Mouse (Mus musculus) frontal cortex, postnatal 10 days (tissue): ENCODE results near the gene Lnpep.
"Not testable (repeated sequence)": the region's sequence is repeated elsewhere in the genome, so short reads cannot be mapped to it uniquely, and the experiment has no call there.

ENCODE experiments used
- DNase-seq, 2 experiments: peaks; one replicate each; pipeline ENCODE4 v3.0.0; 2022; ENCODE audit warnings: low spot score in 2 of 2, mixed read lengths in 1 of 2

The Lnpep gene

GRCm38 (mm10) chr17:17624957-17625586 lies at the start of gene Lnpep:
Gene Lnpep, minus strand, starts transcription at chr17:17625050.
- DNase-seq, result peak; percentile 91

- no peak for DNase-seq
Measured at GRCm38 (mm10) chr17:17655829-17656176, 31.0 kb upstream of the Lnpep start.

GRCm38 (mm10) chr17:17654997-17655828 lies 30.4 kb upstream of the Lnpep start:
- DNase-seq, result no peak

- no peak for DNase-seq
Measured at GRCm38 (mm10) chr17:17652570-17652969, 27.7 kb upstream of the Lnpep start.

- DNase-seq, result peak in 1 of 2 experiments; percentile 41
Measured at GRCm38 (mm10) chr17:17645738-17646137, 20.9 kb upstream of the Lnpep start.

- no peak for DNase-seq
Measured at GRCm38 (mm10) chr17:17637387-17637786, 12.5 kb upstream of the Lnpep start.

- no peak for DNase-seq
Measured at GRCm38 (mm10) chr17:17636147-17636546, 11.3 kb upstream of the Lnpep start.

GRCm38 (mm10) chr17:17634033-17634432 lies 9.2 kb upstream of the Lnpep start:
- no peak for DNase-seq

GRCm38 (mm10) chr17:17631985-17632384 lies 7.1 kb upstream of the Lnpep start:
- DNase-seq, result no peak

GRCm38 (mm10) chr17:17628237-17628879 lies 3.5 kb upstream of the Lnpep start:
- DNase-seq, result not testable (repeated sequence)

- no peak for DNase-seq
Measured at GRCm38 (mm10) chr17:17627558-17627957, 2.7 kb upstream of the Lnpep start.

GRCm38 (mm10) chr17:17625887-17626679 lies 1.2 kb upstream of the Lnpep start:
- DNase-seq, result no peak

GRCm38 (mm10) chr17:17624421-17624956 lies 361 bp downstream of the Lnpep start:
- peak; percentile 91 to 92 for DNase-seq

- no peak for DNase-seq
Measured at GRCm38 (mm10) chr17:17623890-17624420, 895 bp downstream of the Lnpep start.

- no peak for DNase-seq
Measured at GRCm38 (mm10) chr17:17623221-17623889, 1.5 kb downstream of the Lnpep start.

GRCm38 (mm10) chr17:17622576-17622975 lies 2.3 kb downstream of the Lnpep start:
- no peak for DNase-seq

- DNase-seq, result no peak
Measured at GRCm38 (mm10) chr17:17621586-17621985, 3.3 kb downstream of the Lnpep start.

- DNase-seq, result no peak
Measured at GRCm38 (mm10) chr17:17618463-17618862, 6.4 kb downstream of the Lnpep start.

- DNase-seq, result no peak
Measured at GRCm38 (mm10) chr17:17617440-17618204, 7.2 kb downstream of the Lnpep start.

- DNase-seq, result no peak
Measured at GRCm38 (mm10) chr17:17612336-17612735, 12.5 kb downstream of the Lnpep start.
